Comparison of ENCODE assay signal across 17 mouse cellular contexts in the genomic region with DNA sequence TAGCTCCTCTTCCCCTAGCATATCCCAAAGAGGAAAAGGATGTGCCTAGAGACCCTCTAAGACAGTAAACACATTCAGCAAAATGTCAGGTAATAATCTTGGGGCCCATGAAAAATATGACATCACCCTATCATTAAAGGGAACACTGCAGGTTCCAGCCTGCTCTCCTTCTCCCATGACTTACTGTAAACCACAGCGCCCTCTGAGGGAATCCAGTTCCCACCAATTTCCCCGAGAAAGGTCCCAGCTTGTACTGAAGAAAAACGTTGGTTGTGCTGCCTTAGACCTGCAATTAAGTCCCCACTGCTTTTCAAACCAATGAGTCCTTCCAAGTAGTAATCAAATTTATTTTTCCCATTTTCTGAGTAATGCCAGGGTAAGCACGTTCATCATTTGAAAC.
"Had no signal": no experiment of that assay in that cellular context is flagged by ENCODE, and none has a peak within 500 bp of the region (broad histone marks: within the 10 kb centered on the region; RNA-seq: fewer than 3 reads in every experiment).

No protein-coding gene starts in this region.

- H3K27ac ChIP-seq: kidney, embryonic 15.5 days; left cerebral cortex, adult 2 months; liver, embryonic 13.5 days; lung, embryonic 15.5 days; macrophage; midbrain, embryonic 12.5 days; midbrain, embryonic 15.5 days; neural tube, embryonic 12.5 days; neural tube, embryonic 15.5 days had no signal

- H3K4me1 ChIP-seq: kidney, embryonic 15.5 days; liver, embryonic 13.5 days; lung, embryonic 15.5 days; midbrain, embryonic 12.5 days; midbrain, embryonic 15.5 days; neural tube, embryonic 12.5 days; neural tube, embryonic 15.5 days had no signal

- DNase-seq: kidney, adult 8-10 months; kidney, postnatal 36 days; layer of hippocampus, postnatal 36 days; liver, embryonic 13.5 days; right cerebral cortex, adult 18-20 months; right cerebral cortex, postnatal 14 days; right cerebral cortex, postnatal 4 days; thymus, adult 18-20 months; thymus, postnatal 36 days had no signal

- H3K4me3 ChIP-seq: kidney, embryonic 15.5 days; left cerebral cortex, adult 2 months; liver, embryonic 13.5 days; lung, embryonic 15.5 days; midbrain, embryonic 12.5 days; midbrain, embryonic 15.5 days; neural tube, embryonic 12.5 days; neural tube, embryonic 15.5 days had no signal

- H3K27me3 ChIP-seq: kidney, embryonic 15.5 days; liver, embryonic 13.5 days; lung, embryonic 15.5 days; midbrain, embryonic 12.5 days; midbrain, embryonic 15.5 days; neural tube, embryonic 12.5 days; neural tube, embryonic 15.5 days had no signal

- H3K9me3 ChIP-seq: kidney, embryonic 15.5 days; liver, embryonic 13.5 days; lung, embryonic 15.5 days; midbrain, embryonic 12.5 days; midbrain, embryonic 15.5 days; neural tube, embryonic 12.5 days; neural tube, embryonic 15.5 days had no signal

- H3K9ac ChIP-seq: kidney, embryonic 15.5 days; liver, embryonic 13.5 days; lung, embryonic 15.5 days; midbrain, embryonic 12.5 days; midbrain, embryonic 15.5 days; neural tube, embryonic 12.5 days; neural tube, embryonic 15.5 days had no signal

- H3K36me3 ChIP-seq: kidney, embryonic 15.5 days; liver, embryonic 13.5 days; lung, embryonic 15.5 days; midbrain, embryonic 12.5 days; midbrain, embryonic 15.5 days; neural tube, embryonic 12.5 days; neural tube, embryonic 15.5 days had no signal

- H3K4me2 ChIP-seq: kidney, embryonic 15.5 days; liver, embryonic 13.5 days; lung, embryonic 15.5 days; midbrain, embryonic 12.5 days; midbrain, embryonic 15.5 days; neural tube, embryonic 12.5 days; neural tube, embryonic 15.5 days had no signal

- ATAC-seq: midbrain, embryonic 15.5 days had no signal
